Mouse (Mus musculus): ENCODE data around the gene Hmx2.
A peak's percentile ranks its signal among the peaks of the same experiment; 100 is the strongest.

The Hmx2 gene

GRCm38 (mm10) chr7:131548473-131548872, at the start of gene Hmx2:
TSS of gene Hmx2 (plus strand) at chr7:131548773.
- no peak for DNase-seq

GRCm38 (mm10) chr7:131503739-131504138, 44.8 kb upstream of the Hmx2 start:
- DNase-seq = no peak

- DNase-seq = peak; percentile 78 to 85
Measured at GRCm38 (mm10) chr7:131539979-131540378, 8.6 kb upstream of the Hmx2 start.

GRCm38 (mm10) chr7:131541184-131542114, 7.1 kb upstream of the Hmx2 start:
- DNase-seq = no peak

GRCm38 (mm10) chr7:131542115-131542871, 6.3 kb upstream of the Hmx2 start, which contains the start of gene Hmx3:
TSS of gene Hmx3 (plus strand) at chr7:131542867.
- no peak for DNase-seq

- no peak for DNase-seq
Measured at GRCm38 (mm10) chr7:131542872-131543622, 5.5 kb upstream of the Hmx2 start.

- DNase-seq = no peak
Measured at GRCm38 (mm10) chr7:131543623-131544481, 4.7 kb upstream of the Hmx2 start.

GRCm38 (mm10) chr7:131544871-131545270, 3.7 kb upstream of the Hmx2 start:
- no peak for DNase-seq

GRCm38 (mm10) chr7:131545701-131546385, 2.7 kb upstream of the Hmx2 start:
- DNase-seq = no peak

- DNase-seq = no peak
Measured at GRCm38 (mm10) chr7:131546423-131546822, 2.1 kb upstream of the Hmx2 start.

GRCm38 (mm10) chr7:131547481-131547880, 1.1 kb upstream of the Hmx2 start:
- DNase-seq = no peak

GRCm38 (mm10) chr7:131551471-131551870, 2.9 kb downstream of the Hmx2 start:
- no peak for DNase-seq

GRCm38 (mm10) chr7:131551931-131552741, 3.6 kb downstream of the Hmx2 start:
- no peak for DNase-seq

GRCm38 (mm10) chr7:131552781-131553180, 4.2 kb downstream of the Hmx2 start:
- DNase-seq = no peak

GRCm38 (mm10) chr7:131553771-131554175, 5.2 kb downstream of the Hmx2 start:
- peak; percentile 53 to 55 for DNase-seq

- no peak for DNase-seq
Measured at GRCm38 (mm10) chr7:131554341-131555180, 6.0 kb downstream of the Hmx2 start.

- no peak for DNase-seq
Measured at GRCm38 (mm10) chr7:131555301-131556081, 6.9 kb downstream of the Hmx2 start.

- DNase-seq = no peak
Measured at GRCm38 (mm10) chr7:131556116-131556515, 7.5 kb downstream of the Hmx2 start.

Data from lung, adult 18-20 months (tissue).